Mouse (Mus musculus): Measurements from ENCODE around the gene Ndufaf7.

The Ndufaf7 gene

GRCm38 (mm10) chr17:78936466-78937228, at the start of gene Ndufaf7, which contains the start of gene Cebpz:
Gene Ndufaf7, plus strand, starts transcription at chr17:78937136.
Gene Cebpz, minus strand, starts transcription at chr17:78937066.
- DNase-seq (ENCODE audit: extremely low spot score) = peak; percentile 97

GRCm38 (mm10) chr17:78888554-78888953, 48.4 kb upstream of the Ndufaf7 start:
- no peak for DNase-seq (ENCODE audit: extremely low spot score)

GRCm38 (mm10) chr17:78889184-78889583, 47.8 kb upstream of the Ndufaf7 start:
- DNase-seq (ENCODE audit: extremely low spot score) = no peak

- DNase-seq (ENCODE audit: extremely low spot score) = no peak
These were observed 45.9 kb upstream of the Ndufaf7 start for GRCm38 (mm10) chr17:78891020-78891419.

GRCm38 (mm10) chr17:78894991-78895390, 41.9 kb upstream of the Ndufaf7 start:
- no peak for DNase-seq (ENCODE audit: extremely low spot score)

- no peak for DNase-seq (ENCODE audit: extremely low spot score)
These were observed 41.5 kb upstream of the Ndufaf7 start for GRCm38 (mm10) chr17:78895394-78895793.

GRCm38 (mm10) chr17:78903158-78903557, 33.8 kb upstream of the Ndufaf7 start:
- no peak for DNase-seq (ENCODE audit: extremely low spot score)

- DNase-seq (ENCODE audit: extremely low spot score) = no peak
These were observed 30.0 kb upstream of the Ndufaf7 start, which contains the start of gene Sult6b1 for GRCm38 (mm10) chr17:78906892-78907291. Gene Sult6b1, minus strand, starts transcription at chr17:78906992.

GRCm38 (mm10) chr17:78909374-78909773, 27.6 kb upstream of the Ndufaf7 start:
- DNase-seq (ENCODE audit: extremely low spot score) = no peak

GRCm38 (mm10) chr17:78912861-78913281, 24.1 kb upstream of the Ndufaf7 start:
- DNase-seq (ENCODE audit: extremely low spot score) = peak; percentile 44

- no peak for DNase-seq (ENCODE audit: extremely low spot score)
These were observed 23.0 kb upstream of the Ndufaf7 start for GRCm38 (mm10) chr17:78913921-78914320.

- no peak for DNase-seq (ENCODE audit: extremely low spot score)
These were observed 21.2 kb upstream of the Ndufaf7 start for GRCm38 (mm10) chr17:78915772-78916171.

- DNase-seq (ENCODE audit: extremely low spot score) = peak; percentile 92
These were observed 20.5 kb upstream of the Ndufaf7 start, which contains the start of gene Cebpzos for GRCm38 (mm10) chr17:78916369-78916813. Gene Cebpzos, plus strand, starts transcription at chr17:78916500.

GRCm38 (mm10) chr17:78916899-78917298, 20.0 kb upstream of the Ndufaf7 start:
- DNase-seq (ENCODE audit: extremely low spot score) = no peak

GRCm38 (mm10) chr17:78917696-78918095, 19.2 kb upstream of the Ndufaf7 start:
- DNase-seq (ENCODE audit: extremely low spot score) = no peak

GRCm38 (mm10) chr17:78935857-78936256, 1.1 kb upstream of the Ndufaf7 start:
- DNase-seq (ENCODE audit: extremely low spot score) = no peak

GRCm38 (mm10) chr17:78937229-78937853, 405 bp downstream of the Ndufaf7 start:
- DNase-seq (ENCODE audit: extremely low spot score) = no peak

- DNase-seq (ENCODE audit: extremely low spot score) = no peak
These were observed 2.0 kb downstream of the Ndufaf7 start for GRCm38 (mm10) chr17:78938927-78939326.

- no peak for DNase-seq (ENCODE audit: extremely low spot score)
These were observed 5.6 kb downstream of the Ndufaf7 start for GRCm38 (mm10) chr17:78942579-78942978.

GRCm38 (mm10) chr17:78951225-78951624, 14.3 kb downstream of the Ndufaf7 start:
- no peak for DNase-seq (ENCODE audit: extremely low spot score)

GRCm38 (mm10) chr17:78952070-78952469, 15.1 kb downstream of the Ndufaf7 start:
- DNase-seq (ENCODE audit: extremely low spot score) = no peak

GRCm38 (mm10) chr17:78953240-78953639, 16.3 kb downstream of the Ndufaf7 start:
- no peak for DNase-seq (ENCODE audit: extremely low spot score)

GRCm38 (mm10) chr17:78959473-78959872, 22.5 kb downstream of the Ndufaf7 start:
- DNase-seq (ENCODE audit: extremely low spot score) = no peak
